Mouse (Mus musculus) testis, postnatal 14 days (tissue): ENCODE measurements at regions not wholly inside any gene's neighbourhood (a gene's known extent, or its start where the extent isn't known, plus 50 kb on each side); places are given as distances from the start of the nearest gene placed in this dataset.

ENCODE experiments used
- DNase-seq: peaks from one replicate; pipeline ENCODE4 v3.0.0; 2021; ENCODE audit warnings: low spot score

DNA sequence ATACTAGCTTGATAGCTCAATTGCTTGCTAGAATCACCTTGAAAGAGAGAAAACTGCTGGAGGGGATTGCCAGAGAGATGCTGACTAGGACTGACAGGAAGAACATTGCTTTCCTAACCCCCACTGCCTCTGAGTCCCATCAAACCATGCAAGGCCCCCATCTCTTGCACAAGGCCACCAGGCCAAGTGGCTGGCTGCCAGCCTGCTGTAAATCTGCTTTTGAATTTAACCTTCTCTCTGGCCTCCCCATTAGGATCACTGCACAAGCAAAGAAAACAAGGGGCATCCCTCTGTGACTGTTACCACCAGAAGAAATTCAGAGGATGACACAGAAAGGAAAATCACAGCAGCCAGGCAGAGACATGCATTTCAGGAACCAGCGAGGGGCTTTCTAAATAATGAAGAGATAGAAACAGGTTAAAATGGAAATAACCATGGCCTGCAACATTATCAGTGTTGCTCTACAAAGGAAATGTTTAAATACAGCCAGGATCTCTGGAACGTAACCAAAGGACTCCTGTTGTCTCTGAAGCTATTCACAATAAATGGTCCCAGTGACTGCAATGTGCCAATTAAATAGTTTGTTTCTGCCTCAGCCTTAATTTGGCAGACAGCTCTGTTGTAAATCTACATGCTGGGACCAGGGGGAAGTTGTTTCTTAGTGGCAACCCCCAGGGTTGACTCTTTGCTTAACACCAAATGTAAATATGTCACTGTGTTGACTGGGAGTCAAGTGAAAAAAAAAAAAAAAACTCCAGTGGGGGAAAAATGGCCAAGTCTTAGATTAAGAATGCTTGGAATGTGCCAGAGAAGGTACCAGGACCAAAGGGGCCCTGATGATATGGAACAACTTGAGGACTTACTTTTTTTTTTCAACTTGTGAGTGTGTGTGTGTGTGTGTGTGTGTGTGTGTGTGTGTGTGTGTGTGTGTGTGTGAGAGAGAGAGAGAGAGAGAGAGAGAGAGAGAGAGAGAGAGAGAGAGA lies 233.9 kb upstream of the Epha4 start:
- DNase-seq: no peak

DNA sequence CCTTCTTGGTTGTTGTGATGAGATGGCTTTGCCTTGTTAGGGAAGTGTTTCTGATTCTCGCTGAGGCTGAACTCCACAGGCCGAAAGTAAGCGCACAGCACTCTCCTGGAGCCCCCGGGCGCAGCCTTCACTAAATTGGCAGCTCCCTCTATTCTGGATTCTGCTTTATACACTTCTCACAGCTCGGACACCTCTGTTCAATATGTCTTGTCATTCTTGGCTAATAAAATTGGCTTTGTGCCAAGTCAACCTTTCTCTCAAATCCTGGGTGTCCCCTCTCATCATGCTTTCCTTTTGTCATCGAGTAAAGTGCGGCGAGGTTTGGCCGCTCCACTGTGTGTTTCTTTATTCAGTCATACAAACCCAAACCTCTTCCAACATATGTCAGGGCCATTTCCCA lies 217.2 kb upstream of the Epha4 start:
- no peak for DNase-seq

GRCm38 (mm10) chr1:77727561-77727960 lies 212.7 kb upstream of the Epha4 start:
- no peak for DNase-seq

GRCm38 (mm10) chr1:77723246-77723645 lies 208.4 kb upstream of the Epha4 start:
- no peak for DNase-seq

DNA sequence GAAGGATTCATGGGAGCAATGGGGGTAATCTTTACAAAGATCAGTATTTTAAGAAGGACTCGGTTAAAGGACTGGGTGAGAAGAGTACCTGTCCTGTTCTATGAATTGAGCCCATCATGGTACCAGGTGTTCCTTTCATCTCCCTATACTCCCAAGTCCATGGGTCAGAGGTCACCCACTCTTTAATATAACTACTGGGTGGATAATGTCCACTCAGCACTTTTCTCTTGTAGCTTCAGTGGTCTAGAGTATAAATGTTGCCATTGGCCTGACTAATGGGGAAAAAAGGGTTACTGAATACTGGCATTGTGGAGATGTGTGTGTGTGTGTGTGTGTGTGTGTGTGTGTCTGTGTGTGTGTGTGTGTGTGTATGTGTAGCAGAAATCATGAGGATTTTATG lies 206.0 kb upstream of the Epha4 start:
- DNase-seq: no peak

- no peak for DNase-seq
Measured at GRCm38 (mm10) chr1:77713001-77713400, 198.1 kb upstream of the Epha4 start.

DNA sequence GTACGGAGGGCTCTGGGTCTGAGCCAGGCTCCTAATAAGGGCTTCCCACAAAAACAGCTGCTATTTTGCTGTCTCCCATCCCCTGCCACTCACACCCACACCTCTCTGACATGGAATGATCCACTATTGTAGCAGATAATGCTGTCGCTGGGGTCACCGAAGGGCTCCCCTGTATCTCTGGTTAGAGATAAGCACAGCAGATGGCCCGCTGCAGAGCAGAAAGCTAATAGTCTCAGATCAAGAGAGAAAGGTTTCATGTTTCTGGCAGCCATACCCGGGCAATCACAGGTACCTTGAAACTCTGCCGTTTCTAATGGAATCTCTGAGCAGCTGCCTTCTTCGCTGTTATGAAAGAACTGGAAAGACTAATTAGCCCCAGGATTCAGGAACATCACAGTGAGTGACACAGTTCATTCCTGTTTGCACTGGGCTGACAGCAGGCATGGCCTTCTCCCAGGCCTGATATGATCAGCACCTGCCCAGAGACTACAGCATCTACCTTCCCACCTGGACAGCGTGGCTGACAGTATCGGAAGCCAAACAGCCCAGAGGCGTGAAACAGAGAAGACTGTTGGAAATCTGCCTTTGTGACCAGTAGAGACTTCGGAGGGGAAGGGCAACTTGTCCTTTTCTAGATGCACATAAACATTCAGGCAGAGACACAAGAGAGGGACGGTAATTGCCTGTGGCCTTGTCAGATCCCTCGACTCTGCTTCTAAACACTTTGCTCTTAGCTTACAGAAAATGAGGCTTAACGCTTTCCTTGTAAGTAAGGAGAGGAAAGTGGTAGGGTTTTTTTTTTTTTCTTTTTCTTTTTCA lies 193.5 kb upstream of the Epha4 start:
- no peak for DNase-seq

- DNase-seq: no peak
Measured at GRCm38 (mm10) chr1:77695228-77696018, 180.5 kb upstream of the Epha4 start.

- DNase-seq: no peak
Measured at GRCm38 (mm10) chr1:77663345-77663744, 148.5 kb upstream of the Epha4 start.

DNA sequence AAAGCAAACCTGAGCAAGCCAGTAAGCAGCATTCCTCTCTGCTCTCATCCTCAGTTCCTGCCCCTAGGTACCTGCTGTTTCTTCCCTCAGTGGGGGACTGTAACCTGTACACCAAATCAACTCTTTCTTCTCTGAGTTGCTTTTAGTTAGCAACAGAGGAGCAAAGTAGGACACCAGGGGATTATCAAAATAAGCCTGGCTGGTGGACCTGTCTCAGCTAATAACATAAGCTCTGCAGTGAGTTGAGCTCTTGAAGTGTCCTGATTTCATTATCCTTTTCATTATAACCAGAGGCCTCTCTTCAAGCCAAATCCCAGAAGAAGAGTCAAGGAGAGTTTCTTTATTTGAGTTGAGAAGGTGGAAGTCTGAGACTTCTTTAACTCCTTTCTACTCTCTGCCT lies 145.5 kb upstream of the Epha4 start:
- DNase-seq: no peak

- no peak for DNase-seq
Measured at GRCm38 (mm10) chr1:77637025-77637424, 122.1 kb upstream of the Epha4 start.

DNA sequence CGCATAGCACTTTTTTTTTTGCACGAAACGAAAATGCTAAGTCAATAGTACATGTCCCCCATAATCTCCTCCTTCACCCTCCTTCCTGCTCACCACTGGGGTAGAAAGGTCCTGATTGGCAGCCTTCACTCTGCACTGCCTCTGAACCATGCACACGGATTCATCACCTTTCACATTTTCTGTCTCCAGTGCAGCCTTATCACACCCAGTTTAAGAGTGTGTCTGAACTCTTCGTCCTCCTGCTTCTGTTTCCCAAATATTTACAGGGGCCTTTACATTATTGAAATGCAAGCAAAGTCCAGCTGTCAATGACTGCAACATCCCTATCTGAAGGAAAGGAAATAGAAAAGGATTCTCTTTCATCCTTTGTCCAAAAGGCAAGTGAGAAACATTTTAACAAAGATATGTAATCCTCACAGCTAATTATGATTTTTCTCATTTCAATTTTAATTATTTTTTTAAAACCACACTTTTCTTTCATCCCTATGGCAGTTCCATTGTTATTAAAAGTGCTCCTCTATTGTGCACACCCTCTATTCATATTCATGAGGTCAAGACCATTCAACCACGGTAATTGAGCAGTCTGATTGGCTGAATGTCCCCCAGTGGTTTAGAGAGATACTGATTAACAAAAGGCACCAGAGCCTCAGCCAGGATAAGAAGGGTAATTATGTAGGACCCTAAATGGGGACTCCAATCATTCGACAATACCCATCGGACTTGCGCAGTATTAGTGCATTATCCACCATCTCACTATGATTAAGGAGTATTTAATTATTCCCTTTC lies 114.8 kb upstream of the Epha4 start:
- DNase-seq: no peak

DNA sequence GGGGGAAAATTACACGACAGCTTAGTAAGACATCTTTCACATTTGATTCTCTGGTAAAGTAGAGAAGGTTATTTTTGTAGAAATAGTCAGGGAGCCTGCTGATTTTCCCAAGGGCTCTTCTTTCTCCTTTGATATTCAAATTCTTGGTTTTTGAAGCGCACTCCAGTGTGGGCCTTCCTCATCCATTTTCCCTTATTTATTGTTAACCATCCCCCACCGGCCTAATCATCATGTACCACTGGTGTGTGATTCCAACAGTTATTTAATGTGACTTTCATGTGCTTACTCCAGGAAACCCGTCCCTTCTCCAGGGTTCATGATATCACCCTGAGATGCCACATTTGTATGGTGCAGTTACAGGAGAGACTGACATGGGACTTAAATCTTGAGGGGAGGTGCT lies 114.0 kb upstream of the Epha4 start:
- DNase-seq: no peak

DNA sequence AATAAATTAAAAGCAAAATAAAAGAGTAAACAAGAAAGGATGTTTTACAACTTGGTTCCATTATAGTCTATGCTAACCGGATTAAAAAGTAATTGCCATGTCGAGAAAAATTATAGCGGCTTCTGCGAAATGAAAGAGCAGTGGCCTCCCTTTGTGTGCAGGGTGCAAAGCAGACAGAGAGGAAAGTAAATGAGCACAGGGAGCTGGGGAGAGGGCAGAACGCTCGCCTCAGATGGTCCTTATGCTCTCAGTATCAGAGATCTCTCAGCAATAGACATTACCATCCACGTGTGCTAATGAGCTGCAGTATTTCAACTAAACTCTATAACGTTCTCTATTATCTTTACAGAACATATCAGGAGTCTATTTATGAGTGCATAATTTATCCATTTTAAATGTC lies 102.6 kb upstream of the Epha4 start:
- DNase-seq: no peak

DNA sequence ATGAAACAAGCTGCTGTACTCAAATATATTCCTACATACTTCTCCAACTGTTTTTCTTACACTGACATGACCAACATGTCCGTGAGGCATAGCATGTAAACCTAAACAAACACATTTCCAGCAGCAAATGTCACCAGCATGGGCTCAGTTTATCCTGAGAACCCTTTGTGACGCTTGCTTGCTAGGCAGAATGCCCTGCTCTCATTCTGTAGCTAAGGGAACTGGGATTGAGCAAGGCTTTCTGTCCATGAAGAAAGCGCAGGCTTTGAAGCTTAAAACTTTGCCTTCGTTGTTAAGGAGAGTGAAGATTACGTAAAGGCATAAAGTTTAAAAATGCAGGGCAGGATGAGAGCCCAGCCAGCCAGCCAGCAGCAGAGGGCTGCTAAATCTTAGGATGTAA lies 85.6 kb upstream of the Epha4 start:
- no peak for DNase-seq

DNA sequence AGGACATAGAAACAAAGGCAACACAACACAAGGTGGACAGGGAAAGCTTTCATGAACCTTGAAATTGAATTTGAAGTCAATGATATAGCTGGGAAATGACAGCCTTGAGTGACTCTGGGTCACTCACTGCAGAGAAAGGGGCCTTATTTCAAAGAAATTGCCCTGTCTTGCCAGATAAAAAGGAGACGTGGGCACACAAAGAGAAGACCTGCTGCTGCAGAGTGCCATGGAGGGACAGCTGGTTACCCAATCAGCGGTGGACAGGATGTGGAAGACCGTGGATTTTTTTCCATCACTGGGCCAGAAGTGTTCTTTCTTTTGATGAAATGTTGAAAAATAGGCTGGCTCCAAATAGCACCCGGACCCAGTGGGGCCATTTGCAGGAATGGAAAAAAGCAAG lies 77.8 kb upstream of the Epha4 start:
- DNase-seq: no peak

DNA sequence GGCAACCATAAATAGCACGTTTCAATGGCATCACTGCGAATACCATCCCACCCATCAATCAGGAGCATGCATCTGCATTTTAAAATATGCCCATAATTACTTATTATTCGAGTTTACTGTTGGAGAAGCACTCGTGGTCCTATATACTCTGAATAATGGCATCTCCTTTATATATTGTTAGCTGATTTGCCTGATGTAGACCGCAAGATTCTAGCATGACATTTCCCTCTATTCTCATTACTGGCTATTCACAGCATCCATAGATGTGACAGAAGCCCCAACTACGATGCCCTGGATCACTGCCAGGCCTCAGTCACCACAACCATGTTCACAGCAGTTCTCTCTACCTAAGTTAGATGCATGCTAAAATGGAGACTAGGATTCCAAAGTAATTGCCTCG lies 77.4 kb upstream of the Epha4 start:
- DNase-seq: no peak

DNA sequence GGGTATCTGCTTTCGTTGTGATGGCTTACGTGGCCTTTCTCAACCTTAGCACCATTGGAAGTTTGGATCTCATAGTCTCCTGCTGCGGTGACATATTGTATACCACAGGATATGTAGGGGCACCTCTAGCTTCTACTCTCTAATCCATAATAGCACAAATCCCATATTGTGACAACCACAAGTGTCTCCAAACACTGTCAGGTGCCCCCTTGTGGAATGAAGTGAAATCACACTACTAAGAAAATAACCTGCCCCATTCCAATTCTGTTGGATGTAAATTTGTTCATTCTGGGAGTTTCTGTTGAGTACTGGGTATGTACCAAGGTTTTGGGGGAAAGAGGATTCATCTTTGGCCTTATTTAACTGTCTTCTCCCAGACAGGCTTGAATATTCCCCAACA lies 74.5 kb upstream of the Epha4 start:
- DNase-seq: no peak

DNA sequence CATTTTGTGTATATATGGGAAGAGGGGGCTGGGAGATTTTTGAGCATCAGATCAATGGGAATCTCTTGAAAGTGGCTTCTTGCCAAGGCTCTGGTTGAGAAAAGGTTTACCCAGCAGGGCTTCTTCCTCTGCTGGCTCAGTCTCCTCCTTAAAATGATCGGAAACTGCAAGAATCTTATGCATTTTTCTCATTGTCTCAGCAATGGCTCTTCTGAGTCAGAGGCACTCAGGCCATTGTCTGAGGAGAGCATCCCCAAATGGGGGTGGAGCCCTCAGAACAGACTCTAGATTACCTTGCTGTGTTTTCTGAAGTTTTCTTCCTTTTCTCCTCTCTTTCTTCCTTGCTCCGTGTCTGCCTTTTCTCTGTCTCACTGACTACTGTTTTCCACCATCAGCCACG lies 70.6 kb upstream of the Epha4 start:
- DNase-seq: no peak

- no peak for DNase-seq
Measured at GRCm38 (mm10) chr1:77568081-77568480, 53.2 kb upstream of the Epha4 start.

- DNase-seq: no peak
Measured at GRCm38 (mm10) chr1:77567657-77568056, 52.8 kb upstream of the Epha4 start.
